Mouse (Mus musculus) spleen, adult 12 weeks (tissue): ENCODE data around the gene Cog1.

Experiments used
- DNase-seq: peaks from one replicate; pipeline ENCODE4 v3.0.0; 2022; ENCODE audit warnings: low spot score

Gene Cog1

DNA sequence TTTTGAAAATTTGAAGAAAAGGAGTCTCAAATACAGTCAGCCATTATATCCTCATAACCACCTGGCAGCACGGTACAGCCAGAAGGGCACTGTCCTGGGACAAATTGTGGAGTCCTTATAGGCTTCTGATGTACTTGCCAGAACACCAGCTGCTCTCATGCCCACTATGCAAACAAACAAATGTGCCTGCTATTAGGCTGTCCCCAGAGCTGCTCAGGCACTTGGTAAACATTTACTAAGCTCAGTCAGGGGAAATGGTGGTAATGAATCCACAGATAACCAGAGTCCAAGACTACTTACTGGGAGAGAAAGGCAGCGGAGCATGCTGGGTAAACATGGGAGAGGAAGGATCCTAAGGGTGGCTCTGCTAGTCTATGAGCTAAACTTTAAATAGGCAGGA, 18.2 kb downstream of the Cog1 start:
- no peak for DNase-seq

DNA sequence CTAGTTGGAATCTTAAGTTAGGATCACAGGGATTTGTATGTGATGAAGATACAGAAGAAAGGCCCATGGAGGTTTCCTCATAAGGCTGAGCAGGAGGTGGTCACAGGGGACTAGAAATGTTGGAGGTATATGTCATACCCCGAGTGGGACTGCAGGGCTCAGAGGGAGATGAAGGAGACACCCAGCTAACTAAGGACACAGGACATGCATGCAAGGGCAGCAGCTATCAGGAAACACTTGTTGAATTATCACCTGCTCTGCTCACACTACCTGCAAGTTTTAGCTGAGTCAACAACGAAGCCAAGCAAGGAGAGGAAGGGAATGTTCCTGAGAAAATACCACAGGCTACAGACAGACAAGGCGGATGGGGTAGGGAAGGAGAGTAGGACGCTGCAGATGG, 18.7 kb downstream of the Cog1 start:
- DNase-seq: no peak

DNA sequence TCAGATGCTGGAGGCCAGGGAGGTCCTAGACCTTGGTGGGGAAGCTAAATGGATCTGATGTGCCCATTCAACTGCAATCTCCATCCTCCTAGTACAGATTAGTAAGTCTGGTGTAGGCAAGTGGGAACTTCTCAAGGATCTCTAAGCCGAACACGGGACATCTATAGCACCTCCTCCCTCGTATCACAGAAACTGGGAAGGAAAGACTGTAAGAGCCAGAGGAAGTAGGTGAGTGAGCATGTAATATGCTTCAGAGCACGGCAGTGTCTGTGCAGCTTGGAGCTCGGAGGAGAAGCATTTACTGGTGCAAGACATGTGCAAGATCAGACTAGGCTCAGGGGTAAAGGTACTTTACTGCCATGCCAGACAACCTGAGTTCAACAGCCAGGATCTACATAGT, 19.9 kb downstream of the Cog1 start:
- no peak for DNase-seq

DNA sequence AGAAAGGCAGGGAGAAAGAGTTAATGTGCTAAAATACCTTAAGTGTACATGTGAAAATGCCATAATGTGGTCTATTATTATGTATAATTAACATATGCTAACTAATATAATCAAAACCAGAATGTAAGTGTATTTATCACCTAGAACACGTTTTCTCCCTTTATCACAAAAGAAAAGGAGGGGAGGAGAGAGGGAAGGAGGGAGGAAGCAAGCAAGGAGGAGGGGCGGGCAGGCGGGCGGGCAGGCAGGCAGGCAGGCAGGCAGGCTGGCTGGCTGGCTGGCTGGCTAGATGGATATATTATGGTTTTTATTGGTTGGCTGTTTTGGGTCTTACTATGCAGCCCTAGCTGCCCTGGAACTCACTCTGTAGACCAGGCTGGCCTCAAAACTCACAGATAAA, 20.7 kb downstream of the Cog1 start:
- no peak for DNase-seq

DNA sequence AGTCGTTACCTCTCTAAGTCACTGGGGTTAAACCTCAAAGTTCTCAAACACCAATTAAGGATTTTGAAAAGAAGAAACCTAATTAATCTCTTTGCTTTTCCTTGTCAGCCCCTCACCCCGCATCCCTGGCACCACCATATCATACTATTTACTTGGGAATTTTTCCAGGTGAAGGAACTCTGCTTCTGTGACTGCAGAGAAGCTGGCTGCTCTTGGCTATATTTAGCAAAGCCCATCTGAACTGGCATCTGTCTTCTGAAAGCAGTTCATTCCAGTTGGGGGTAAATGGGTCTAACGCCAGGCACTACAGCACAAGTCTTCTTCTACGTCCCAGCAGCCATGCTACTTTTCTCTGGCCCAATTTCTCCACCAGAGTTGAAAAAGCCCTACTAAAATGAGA, 24.6 kb downstream of the Cog1 start:
- no peak for DNase-seq

DNA sequence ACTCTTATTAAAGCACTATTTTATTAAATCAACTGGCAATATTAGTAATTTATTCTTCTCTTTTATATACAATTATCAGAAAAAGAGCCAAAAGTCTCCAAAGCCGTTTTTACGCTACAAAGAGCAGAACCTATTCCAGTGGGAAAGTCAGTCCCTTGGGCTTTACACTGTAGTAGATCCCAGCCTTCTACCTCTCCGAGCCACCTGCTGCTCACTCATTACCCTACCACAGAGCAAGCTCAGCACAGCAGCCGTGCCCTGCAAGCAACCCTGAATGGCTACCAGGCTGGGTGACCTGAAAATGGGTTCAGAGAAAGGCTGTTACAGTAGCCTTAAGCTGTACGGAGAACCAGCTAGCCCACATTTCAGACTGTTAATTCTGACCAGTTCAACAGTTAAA, 25.6 kb downstream of the Cog1 start:
- DNase-seq: no peak

DNA sequence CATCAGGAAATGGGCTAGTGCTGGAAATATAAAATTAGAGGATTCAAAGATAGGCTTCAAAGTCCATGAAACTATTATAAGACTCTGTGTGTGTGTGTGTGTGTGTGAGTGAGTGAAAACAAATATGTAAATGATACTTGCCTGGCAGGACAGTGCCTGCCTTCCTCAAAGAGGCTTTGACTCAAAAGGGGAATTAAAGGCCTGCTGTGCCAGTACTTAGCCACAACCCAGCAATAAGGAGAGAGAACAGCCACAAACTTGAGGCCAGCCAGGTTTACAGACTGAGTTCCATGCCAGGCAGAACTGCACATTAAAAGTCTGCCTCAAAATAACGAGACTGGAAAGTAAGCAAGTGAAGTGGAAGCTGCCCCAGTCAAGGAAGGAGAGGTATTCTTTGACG, 27.9 kb downstream of the Cog1 start:
- DNase-seq: no peak

DNA sequence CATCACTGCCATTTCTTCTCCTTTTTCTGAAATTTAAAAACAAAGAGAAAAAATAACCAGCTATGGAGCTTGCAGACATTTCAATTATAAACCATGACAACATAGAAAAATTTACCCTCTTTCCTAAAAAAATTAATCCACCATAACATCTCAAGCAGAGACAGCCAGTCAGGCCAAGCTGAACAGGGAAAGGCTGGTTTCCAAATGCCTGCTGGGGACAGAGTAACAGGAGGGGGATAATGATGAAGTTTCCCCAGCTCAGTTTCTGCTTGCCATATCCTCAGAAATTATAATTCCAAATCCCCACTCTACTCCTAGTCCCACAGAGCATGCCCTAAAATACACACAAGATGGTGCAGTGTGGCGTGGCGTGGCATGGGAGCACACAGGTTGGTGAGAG, 28.4 kb downstream of the Cog1 start:
- no peak for DNase-seq

DNA sequence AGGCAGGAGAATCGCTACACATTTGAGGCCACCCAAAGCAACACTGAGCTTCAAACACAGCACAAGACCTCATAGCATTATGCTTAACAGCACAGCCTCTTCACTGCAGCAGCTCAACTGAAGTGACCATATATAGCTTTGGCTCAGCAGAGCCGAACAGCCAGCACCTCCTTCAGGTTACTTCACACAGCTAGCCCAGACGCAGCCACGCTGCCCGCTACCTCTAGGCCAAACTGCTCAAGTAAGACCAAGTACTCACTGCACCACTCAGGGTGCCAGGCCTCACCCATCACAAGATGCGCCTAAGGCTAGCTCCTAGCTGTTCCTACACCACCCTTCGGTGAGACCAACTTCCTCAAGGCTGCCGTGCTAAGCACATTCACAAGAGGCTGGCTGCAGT, 29.4 kb downstream of the Cog1 start:
- DNase-seq: no peak

DNA sequence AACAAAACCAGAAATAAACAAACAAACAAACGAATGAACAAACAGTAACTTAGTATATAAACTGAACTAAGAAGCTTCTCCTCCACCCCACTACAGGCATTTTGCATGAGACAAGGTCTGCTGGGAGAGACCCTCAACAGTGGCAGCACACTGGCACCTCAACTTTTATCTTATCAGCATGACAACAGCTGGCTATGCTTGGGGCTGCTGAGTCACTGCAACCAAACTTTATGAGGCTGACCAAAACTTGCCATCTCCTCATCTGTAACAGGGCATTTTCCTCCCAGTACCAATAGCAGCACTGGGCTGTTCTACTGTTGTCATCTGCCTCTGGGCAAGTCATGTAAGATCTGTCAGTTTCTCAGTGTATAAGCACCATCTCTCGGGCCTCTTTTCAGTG, 32.0 kb downstream of the Cog1 start:
- peak; percentile 53 for DNase-seq

DNA sequence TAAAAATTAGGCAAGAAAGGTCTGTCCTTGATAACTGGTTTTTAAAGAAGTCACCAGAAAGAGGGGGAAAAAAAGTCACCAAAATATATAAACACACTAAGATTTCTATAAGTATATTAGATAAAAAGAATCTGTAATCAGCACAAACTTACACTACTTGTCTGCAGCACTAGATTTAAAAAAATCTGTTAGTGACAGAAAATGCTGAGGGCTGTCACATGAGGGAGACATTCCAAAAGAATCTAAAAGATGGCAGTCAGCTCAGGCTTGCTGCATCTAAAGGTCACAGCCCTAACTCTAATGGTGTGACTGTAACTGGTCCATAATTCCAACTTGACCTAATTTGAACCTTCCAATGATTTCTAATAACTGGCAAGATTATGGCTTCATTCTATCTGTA, 33.0 kb downstream of the Cog1 start:
- DNase-seq: no peak

DNA sequence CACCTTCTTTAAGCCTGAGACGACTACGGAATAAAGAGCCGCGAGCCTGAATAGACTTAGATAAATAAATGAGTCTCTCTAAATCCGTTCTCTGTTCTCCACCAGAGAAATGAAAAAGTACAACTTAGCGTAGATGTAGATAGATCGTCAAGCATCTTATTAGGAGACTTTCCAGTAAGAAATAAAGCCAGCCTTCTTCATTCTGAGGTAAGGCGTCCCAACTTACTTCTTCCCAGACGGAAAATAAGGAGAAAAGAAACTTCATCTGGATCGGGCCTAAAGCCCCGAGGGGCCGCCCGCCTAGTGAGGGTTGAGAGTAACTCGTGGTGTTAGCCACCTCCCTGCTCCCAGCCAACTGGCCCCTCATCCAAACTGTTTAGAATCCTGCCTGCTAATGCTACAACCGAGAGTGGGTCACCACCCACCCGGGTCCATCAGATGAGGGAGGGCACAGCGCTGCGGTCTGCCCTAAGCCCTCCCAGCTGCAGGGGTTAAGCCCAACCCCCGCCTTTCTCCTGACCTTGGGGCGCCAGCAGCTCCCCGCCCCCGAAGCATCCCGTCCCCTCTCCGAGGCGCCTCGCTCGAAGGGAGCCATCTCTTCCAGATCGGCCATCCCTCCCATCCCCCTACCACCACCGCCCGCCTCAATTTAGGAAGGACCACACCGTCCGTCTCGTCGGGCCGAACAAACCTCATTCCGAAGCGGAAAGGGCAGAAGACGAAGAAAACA, 34.1 kb downstream of the Cog1 start:
- DNase-seq: peak; percentile 33

DNA sequence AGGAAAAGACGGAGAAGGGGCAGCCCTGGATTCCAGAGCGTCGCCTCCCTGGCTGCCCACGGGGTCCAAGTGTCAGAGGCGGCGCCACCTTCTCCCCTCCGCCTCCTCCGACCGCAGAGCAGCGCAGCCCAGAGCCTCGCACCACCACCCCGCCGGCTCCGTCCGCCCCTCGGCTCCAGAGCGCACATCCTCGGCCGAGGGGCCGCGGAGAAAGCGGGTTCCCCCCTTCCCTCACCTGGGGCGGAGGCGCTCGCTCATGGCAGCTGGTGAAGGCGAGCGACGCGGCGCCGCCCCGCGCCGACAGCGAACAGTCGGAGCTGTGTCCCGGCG, 34.6 kb downstream of the Cog1 start:
- DNase-seq: no peak

DNA sequence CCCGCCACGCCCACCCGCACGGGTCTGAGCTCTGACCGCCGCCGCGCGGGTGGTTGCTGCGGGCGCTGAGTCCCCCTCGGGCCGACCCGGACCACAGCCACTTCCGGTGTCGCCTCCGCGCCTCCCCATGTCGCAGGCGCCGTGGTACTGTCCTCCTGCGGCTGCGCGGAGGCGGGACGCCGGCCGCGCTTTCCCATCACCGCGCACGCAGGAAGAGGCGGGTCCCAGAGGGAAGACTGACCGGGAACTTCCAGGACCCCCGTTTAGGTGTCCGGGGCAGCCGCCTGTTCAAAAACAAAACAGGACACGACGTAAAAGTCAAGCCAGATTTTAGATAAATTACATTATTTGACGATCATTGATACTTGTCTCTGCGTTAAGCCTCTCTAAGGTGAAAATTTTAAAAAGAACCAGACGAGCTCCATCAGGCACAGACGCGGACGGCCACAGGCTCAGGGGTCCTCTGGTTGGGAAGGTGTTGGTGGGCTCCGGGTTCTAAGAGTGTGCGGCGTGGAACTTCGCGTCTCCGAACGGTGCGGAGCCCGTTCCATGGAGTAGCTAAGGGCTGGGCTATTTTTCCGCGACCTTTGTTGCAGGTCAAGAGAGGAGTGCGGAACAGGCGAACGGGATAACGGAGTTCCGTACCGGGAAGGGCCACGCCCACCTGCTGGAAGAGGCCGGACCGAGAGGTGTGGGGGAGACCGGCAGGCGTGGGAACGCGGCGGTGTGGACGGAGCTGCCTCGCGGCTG, 35.2 kb downstream of the Cog1 start, which contains the start of the genes Fam104a and D11Wsu47e:
Fam104a (minus strand) TSS at position 199 of the 750 bp plus-strand sequence.
D11Wsu47e (plus strand) TSS at position 456 of the 750 bp plus-strand sequence.
- DNase-seq: peak; percentile 95

DNA sequence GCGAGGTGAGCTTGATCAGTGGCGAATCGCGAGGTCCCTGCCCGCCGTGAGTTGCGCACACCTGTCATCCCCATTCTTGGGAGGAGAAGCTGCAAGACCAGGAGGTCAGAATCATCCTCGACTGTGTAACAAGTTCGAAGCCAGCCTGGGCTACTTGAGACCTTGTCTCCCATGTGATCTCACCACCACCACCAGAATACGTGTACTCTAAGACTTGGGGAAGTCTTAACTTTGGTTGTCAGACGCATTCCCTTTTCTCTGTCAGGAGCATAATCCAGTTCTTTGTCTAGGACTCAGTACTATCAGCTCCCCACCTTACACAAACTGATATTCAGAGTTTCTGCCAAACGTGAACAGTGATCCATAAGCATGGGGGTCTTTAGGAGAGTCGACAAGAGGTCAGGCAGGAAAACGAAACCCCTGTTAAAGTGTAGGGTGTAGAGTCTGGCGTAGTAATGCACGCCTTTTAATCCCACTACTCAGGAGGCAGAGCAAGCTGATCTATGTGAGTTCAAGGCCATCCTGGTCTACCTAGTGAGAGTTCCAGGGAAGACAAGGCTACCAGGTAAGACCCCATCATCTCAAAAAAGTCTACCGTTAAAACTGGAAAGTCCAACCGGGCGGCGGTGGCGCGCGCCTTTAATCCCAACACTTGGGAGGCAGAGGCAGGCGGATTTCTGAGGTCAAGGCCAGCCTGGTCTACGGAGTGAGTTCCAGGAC, 35.9 kb downstream of the Cog1 start:
- DNase-seq: no peak

DNA sequence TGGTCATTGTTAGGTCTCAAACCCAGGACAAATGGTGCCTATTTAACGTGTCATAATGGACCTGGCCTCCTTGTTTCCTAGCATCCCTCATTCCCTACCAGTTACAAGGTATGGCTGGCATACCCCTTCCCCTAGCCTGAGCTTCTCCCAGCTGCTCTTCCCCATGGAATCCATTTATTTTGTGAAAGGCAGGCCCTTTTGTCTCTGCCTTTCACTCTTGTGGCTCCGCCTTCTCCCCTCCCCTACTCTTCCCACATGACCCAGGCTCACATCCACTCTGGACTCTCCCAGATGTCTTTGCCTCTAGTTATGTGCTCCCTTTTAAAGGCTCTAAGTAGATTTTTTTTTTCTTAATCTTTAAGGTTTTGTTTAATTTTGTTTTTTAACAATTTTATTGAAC, 38.1 kb downstream of the Cog1 start:
- no peak for DNase-seq

DNA sequence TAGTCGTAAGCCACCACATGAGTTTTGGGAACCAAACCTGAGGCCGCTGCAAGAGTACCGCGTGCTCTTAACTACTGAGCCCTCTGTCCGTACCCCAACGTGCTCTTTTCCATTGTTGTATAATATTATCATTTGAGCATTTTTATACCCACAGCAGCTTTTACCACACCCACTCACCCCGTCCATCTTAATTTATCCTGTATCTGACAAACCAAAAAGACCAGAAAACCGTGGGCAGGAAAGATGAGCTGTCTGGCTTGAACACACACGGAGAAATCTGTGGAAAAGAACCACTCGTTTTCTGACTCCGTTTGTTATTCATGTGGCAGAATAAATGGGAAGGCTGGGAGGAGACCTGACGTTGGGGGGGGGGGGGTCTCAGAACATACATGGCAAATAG, 41.5 kb downstream of the Cog1 start:
- DNase-seq: no peak

DNA sequence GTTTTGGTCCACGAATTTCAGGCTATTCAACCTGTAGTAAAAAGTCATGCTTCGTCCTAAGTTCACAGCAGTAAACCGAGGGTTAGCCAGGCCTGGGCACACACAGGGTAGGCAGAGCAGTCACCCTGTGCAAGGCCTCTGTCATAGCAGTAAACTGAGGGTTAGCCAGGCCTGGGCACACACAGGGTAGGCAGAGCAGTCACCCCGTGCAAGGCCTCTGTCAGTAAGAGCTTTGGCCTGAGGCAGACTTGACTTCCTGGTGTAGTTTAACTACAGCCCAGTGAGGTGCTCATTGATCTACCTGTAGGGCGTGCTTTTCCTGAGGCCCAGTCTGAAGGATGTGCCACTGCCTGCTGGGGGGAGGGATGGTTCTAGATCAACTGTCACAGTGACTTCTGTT, 42.3 kb downstream of the Cog1 start:
- no peak for DNase-seq

DNA sequence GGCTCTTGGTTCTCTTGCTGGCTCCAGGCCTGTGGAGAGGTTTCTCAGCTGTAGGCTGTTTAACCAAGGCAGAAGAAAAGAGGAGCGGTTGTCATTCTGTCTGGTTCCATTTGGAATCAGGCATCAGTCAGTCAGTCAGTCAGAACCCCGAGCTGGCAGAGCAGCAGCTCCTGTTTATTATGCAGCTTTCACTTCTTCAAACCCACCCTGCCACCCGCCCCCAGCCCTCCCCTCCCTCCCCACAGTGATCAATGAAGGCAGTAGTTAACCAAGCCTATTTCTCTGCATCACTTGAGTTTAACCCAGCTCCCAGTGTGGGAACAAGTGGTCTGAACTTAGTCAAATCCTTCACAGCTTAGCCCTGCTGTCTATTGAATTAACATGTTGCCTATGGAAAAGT, 42.9 kb downstream of the Cog1 start:
- DNase-seq: no peak

DNA sequence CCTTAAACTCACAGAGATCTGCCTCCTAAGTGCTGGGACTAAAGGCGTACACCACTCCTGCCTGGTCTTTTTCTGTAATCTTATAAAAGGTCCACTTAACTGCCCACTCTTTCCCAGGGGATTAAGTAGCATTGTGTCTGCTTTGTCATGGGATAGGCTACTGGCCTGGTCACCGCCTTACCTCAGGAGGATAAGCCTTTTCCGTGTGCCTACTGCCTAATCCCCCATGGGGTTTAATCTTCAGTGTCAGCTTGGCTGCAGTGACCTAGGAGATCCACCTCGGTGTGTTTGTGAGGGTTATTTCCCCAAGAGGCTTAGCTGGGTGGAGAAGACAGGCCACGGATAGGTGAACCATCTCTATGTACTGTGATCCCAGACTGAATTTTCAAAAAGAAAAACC, 48.6 kb downstream of the Cog1 start:
- no peak for DNase-seq

DNA sequence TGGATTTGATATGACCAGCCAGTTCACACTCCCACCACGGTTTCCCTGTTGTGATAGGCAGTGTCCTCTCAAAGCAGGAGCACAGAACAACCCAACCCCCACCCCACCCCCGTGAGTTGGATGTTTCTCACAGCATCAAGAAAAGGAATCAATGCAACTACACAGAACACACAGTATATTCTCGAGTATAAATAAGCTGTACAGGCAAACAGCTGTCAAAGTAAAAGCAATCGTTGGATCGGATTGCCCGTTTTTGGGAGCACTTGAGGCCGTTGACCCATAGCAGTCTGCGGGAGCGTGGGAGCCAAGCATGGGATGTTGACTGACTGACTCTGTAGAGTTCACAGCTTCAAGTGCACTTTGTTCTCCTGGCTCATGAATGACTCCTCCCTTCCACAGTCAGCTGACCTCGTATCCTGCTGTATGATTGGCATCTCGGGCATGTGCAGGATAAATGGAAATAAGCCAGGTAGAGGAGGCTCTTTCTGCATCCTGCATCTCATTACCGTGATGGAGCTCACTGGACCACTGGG, 49.1 kb downstream of the Cog1 start:
- DNase-seq: no peak

DNA sequence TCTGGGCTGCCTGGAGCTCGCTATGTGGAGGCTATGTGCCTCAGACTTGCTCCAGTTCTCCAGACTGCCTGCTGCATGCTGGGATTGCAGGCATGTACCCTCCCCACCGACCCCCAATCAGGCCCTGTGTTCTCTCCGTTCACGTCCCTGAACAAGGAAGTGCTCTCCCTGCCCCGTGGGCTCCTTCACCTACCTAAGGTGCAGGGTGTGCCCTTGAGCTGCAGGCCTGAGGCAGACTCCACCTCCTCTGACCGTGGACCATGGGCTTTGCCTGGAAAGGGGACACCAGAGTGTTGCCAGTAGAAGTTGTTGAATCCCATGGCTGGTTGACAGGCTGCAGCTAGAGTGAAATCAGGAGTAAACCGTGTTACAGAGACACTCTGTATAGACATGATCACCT, 50.7 kb downstream of the Cog1 start:
- no peak for DNase-seq

DNA sequence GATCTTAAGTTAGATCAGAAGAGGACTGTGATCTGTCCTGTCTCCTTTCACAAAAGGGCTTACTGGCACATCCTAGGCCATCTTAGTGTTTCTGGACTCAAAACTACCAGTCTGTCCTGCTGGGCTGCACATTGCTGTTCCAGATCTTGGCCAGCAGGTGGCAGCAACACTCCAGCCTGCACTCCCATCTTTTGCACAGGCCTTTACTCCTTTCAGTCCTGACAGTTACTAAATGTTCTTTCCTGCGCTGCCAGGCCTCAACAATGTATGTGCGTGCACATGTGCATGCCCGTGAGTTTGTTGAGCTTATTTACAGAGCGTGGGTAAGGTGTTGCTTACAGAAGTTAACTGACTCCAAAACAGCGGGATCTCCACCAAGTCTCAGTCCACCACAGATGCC, 54.8 kb downstream of the Cog1 start:
- DNase-seq: peak; percentile 59
